Mouse (Mus musculus): Measurements from ENCODE around the gene Cycs. TPM values are rescaled to one million over a fixed set of nuclear protein-coding genes. Genes with fewer than 3 reads are reported as not detected.
A peak's percentile ranks its signal among the peaks of the same experiment; 100 is the strongest.

The Cycs gene
- polyA plus RNA-seq, 1 experiment: 16.8 TPM

GRCm38 (mm10) chr6:50549791-50550190, 16.5 kb downstream of the Cycs start:
- Histone ChIP-seq H3K4me1 (ENCODE audit: control insufficient read depth, insufficient read depth, low read length) (no peaks in the 10 kb centered on the region), H3K4me3 (ENCODE audit: insufficient read depth, low read length) (no peak overlapping the region), H3K27ac (ENCODE audit: insufficient read depth, low read length) (no peak overlapping the region)
- TF ChIP-seq POLR2A (IDR thresholded peaks at IDR 0.05; ENCODE audit: low read depth, low read length) (no peak), CTCF (IDR thresholded peaks at IDR 0.05; ENCODE audit: borderline replicate concordance, insufficient read depth, low read length) (no peak)

DNA sequence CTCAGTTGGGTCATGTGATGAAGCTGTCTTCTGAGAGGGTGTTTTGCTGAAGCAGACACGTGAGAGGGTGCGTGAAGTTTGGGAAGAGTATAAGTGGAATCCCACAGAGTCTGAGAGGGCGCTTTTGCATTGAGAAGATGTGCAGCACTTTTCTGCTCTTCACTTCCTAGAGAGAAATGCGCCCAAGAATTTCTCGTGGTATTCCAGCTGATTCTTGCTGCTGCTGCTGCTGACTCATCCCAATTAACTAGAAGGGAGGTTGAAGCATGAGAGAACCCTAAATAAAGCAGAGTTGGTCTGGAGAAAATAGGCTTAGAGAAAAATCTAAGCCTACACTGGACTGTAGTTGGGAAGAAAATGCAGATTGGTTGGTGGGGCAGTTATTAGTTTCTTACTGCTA, 17.3 kb downstream of the Cycs start:
- TF ChIP-seq CTCF (IDR thresholded peaks at IDR 0.05; ENCODE audit: borderline replicate concordance, insufficient read depth, low read length): no peak
- no peak for TF ChIP-seq POLR2A (IDR thresholded peaks at IDR 0.05; ENCODE audit: low read depth, low read length)

DNA sequence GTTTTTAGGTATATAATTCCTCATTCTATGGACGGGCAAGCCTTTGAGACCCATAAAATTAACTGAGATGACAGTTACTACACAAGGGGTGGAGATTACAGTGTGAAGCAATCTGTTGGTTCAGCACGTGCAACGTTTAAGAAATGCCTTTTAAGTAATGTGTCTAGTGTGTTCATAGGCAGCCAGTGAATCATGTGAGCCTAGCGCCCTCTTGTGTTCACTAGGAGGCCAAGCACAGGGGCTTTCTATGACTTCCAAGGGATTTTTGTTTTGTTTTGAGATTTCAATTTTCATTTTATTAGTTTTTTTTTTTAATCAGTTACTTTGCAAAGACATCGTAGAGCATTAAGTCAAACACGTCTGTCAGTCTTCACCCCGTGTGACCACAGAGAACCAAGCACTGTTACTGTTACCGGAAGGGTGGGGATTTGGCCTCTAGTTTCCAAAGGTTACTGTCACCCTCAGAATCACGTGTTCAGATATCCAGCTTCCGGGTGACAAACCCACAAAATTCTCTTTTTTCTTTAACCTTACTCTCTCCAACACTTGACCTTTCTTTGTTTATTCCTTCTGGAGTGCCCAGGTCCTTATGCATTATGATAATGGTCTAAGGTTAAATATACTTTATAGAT, 20.8 kb downstream of the Cycs start:
- no peak overlapping the region for H3K4me3 ChIP-seq (ENCODE audit: insufficient read depth, low read length)
- no peaks in the 10 kb centered on the region for H3K4me1 ChIP-seq (ENCODE audit: control insufficient read depth, insufficient read depth, low read length)
- no peak overlapping the region for H3K27ac ChIP-seq (ENCODE audit: insufficient read depth, low read length)
- TF ChIP-seq POLR2A (IDR thresholded peaks at IDR 0.05; ENCODE audit: low read depth, low read length) (no peak), CTCF (IDR thresholded peaks at IDR 0.05; ENCODE audit: borderline replicate concordance, insufficient read depth, low read length) (peak; percentile 56; the same call in 1 of the 2 replicates)

More for the DNA sequence above, 17.3 kb downstream of the Cycs start:
- H3K4me3 ChIP-seq (ENCODE audit: insufficient read depth, low read length): no peak overlapping the region
- no peaks in the 10 kb centered on the region for H3K4me1 ChIP-seq (ENCODE audit: control insufficient read depth, insufficient read depth, low read length)
- no peak overlapping the region for H3K27ac ChIP-seq (ENCODE audit: insufficient read depth, low read length)

DNA sequence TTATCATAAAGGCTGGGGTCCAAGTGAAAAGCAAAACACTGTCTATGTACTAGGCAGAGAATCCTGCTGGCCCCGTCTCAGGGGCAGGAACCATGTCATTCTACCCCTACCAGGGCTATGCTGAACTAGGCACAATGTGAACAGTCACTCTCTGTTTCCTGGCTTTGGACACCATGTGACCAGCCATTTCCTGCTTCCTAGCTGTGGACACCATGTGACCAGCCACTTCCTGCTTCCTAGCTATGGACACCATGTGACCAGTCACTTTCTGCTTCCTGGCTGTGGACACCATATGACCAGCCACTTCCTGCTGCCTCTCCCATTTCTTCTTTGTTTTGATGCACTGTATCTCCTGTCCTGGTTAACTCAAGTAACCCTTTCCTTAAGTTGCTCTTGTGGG, 23.8 kb downstream of the Cycs start:
- TF ChIP-seq CTCF (IDR thresholded peaks at IDR 0.05; ENCODE audit: borderline replicate concordance, insufficient read depth, low read length): no peak
- TF ChIP-seq POLR2A (IDR thresholded peaks at IDR 0.05; ENCODE audit: low read depth, low read length): no peak
- no peak overlapping the region for H3K4me3 ChIP-seq (ENCODE audit: insufficient read depth, low read length)
- H3K4me1 ChIP-seq (ENCODE audit: control insufficient read depth, insufficient read depth, low read length): no peaks in the 10 kb centered on the region
- H3K27ac ChIP-seq (ENCODE audit: insufficient read depth, low read length): no peak overlapping the region

DNA sequence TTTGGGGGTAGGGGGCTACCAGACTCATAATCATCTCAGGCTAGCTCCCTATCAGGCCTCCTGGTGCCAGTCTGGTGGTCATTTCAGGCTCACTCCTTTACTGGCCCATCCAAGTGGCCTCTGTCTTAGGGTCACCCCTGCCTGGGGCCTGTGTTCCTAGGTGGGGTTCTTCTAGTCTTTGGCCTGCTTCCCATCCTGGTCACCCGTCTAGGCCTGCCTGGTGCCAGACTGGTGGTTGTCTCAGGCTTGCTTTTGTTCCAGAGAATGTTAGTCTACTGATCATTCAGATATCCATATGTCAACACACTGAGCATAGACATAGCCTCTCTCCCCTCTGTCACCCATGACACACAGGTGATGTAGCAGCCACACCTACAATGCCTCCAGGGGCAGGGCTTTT, 26.7 kb downstream of the Cycs start:
- no peak overlapping the region for H3K27ac ChIP-seq (ENCODE audit: insufficient read depth, low read length)
- no peaks in the 10 kb centered on the region for H3K4me1 ChIP-seq (ENCODE audit: control insufficient read depth, insufficient read depth, low read length)
- no peak overlapping the region for H3K4me3 ChIP-seq (ENCODE audit: insufficient read depth, low read length)
- TF ChIP-seq POLR2A (IDR thresholded peaks at IDR 0.05; ENCODE audit: low read depth, low read length): no peak
- TF ChIP-seq CTCF (IDR thresholded peaks at IDR 0.05; ENCODE audit: borderline replicate concordance, insufficient read depth, low read length): no peak

DNA sequence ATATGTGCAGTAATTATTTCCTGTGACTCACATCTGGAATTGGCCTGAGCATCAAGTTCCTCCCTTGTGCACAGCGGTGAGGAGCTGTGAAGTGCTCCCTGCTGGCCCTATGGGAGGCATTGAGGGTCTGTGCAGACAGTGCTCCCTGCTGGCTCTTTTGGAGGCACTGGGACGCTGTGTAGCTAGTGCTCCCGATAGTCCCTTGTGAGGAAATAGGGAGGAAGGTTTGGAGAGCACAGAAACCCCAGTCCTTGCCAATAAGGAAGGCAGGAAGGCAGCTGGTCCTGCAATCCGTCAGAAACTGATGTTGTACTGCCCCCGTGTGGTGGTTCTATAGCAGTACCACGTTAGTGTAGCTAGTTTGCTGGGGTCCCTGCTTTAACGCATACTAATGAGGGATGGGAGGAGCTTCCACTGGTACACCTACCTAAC, 29.9 kb downstream of the Cycs start:
- Histone ChIP-seq H3K4me1 (ENCODE audit: control insufficient read depth, insufficient read depth, low read length) (no peaks in the 10 kb centered on the region), H3K4me3 (ENCODE audit: insufficient read depth, low read length) (no peak overlapping the region), H3K27ac (ENCODE audit: insufficient read depth, low read length) (no peak overlapping the region)
- TF ChIP-seq POLR2A (IDR thresholded peaks at IDR 0.05; ENCODE audit: low read depth, low read length) (no peak), CTCF (IDR thresholded peaks at IDR 0.05; ENCODE audit: borderline replicate concordance, insufficient read depth, low read length) (peak; percentile 84)

DNA sequence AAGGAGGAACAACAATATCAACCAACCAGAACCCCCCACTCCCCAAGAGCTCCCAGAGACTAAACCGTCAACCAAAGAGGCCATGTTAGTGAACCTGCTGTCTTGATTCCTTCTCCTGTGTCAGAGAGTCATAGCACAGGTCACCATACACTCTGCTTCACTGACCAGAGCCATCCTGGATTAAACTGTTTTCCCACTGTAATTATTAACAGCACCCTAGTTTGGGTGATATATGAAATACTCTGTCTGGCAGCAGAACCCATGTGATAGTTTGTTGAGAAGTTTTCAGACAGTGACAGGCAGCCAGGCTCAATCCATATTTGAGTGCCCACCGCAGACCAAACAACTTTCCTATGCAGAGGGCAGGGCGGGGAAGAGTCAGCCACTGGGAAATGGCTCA, 31.0 kb downstream of the Cycs start:
- no peak for TF ChIP-seq POLR2A (IDR thresholded peaks at IDR 0.05; ENCODE audit: low read depth, low read length)
- TF ChIP-seq CTCF (IDR thresholded peaks at IDR 0.05; ENCODE audit: borderline replicate concordance, insufficient read depth, low read length): no peak
- Histone ChIP-seq H3K4me3 (ENCODE audit: insufficient read depth, low read length) (no peak overlapping the region), H3K27ac (ENCODE audit: insufficient read depth, low read length) (no peak overlapping the region), H3K4me1 (ENCODE audit: control insufficient read depth, insufficient read depth, low read length) (peaks cover under 1% of the 10 kb centered on the region)

DNA sequence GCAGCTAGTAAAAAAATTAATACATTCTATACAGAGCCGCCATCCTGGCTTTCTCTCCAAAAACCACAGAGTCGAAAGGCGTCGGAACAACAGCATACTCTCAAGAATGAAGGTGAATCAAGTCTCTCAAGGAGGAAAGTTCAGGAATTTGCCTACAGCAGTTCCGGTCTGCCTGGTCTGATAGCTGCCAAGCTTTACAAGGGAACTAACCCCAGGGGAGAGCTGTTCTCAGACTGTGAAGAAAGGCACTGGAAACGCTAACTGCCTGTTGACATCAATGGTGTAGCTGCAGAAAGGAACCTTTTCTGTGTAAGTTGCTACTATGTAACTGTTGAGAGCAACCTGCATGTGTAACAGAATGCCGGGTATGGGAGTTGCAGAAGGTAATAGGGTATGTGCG, 34.4 kb downstream of the Cycs start:
- H3K4me3 ChIP-seq (ENCODE audit: insufficient read depth, low read length): no peak overlapping the region
- peaks cover 12% of the 10 kb centered on the region for H3K4me1 ChIP-seq (ENCODE audit: control insufficient read depth, insufficient read depth, low read length)
- no peak overlapping the region for H3K27ac ChIP-seq (ENCODE audit: insufficient read depth, low read length)
- TF ChIP-seq CTCF (IDR thresholded peaks at IDR 0.05; ENCODE audit: borderline replicate concordance, insufficient read depth, low read length): no peak
- TF ChIP-seq POLR2A (IDR thresholded peaks at IDR 0.05; ENCODE audit: low read depth, low read length): no peak

- H3K4me1 ChIP-seq (ENCODE audit: control insufficient read depth, insufficient read depth, low read length): peaks cover 12% of the 10 kb centered on the region
- no peak overlapping the region for H3K27ac ChIP-seq (ENCODE audit: insufficient read depth, low read length)
- no peak overlapping the region for H3K4me3 ChIP-seq (ENCODE audit: insufficient read depth, low read length)
- no peak for TF ChIP-seq POLR2A (IDR thresholded peaks at IDR 0.05; ENCODE audit: low read depth, low read length)
- no peak for TF ChIP-seq CTCF (IDR thresholded peaks at IDR 0.05; ENCODE audit: borderline replicate concordance, insufficient read depth, low read length)
Observed at GRCm38 (mm10) chr6:50531003-50531402, 35.3 kb downstream of the Cycs start.

GRCm38 (mm10) chr6:50529194-50529593, 37.1 kb downstream of the Cycs start:
- no peak for TF ChIP-seq CTCF (IDR thresholded peaks at IDR 0.05; ENCODE audit: borderline replicate concordance, insufficient read depth, low read length)
- no peak for TF ChIP-seq POLR2A (IDR thresholded peaks at IDR 0.05; ENCODE audit: low read depth, low read length)
- no peak overlapping the region for H3K4me3 ChIP-seq (ENCODE audit: insufficient read depth, low read length)
- peaks cover 14% of the 10 kb centered on the region for H3K4me1 ChIP-seq (ENCODE audit: control insufficient read depth, insufficient read depth, low read length)
- no peak overlapping the region for H3K27ac ChIP-seq (ENCODE audit: insufficient read depth, low read length)
